Mouse (Mus musculus): ENCODE results near the gene Ccnf. TPM values are rescaled to one million over a fixed set of nuclear protein-coding genes. Genes with fewer than 3 reads are reported as not detected.

Gene Ccnf
- polyA plus RNA-seq, 1 experiment from 2014 or later = 2.8 TPM

DNA sequence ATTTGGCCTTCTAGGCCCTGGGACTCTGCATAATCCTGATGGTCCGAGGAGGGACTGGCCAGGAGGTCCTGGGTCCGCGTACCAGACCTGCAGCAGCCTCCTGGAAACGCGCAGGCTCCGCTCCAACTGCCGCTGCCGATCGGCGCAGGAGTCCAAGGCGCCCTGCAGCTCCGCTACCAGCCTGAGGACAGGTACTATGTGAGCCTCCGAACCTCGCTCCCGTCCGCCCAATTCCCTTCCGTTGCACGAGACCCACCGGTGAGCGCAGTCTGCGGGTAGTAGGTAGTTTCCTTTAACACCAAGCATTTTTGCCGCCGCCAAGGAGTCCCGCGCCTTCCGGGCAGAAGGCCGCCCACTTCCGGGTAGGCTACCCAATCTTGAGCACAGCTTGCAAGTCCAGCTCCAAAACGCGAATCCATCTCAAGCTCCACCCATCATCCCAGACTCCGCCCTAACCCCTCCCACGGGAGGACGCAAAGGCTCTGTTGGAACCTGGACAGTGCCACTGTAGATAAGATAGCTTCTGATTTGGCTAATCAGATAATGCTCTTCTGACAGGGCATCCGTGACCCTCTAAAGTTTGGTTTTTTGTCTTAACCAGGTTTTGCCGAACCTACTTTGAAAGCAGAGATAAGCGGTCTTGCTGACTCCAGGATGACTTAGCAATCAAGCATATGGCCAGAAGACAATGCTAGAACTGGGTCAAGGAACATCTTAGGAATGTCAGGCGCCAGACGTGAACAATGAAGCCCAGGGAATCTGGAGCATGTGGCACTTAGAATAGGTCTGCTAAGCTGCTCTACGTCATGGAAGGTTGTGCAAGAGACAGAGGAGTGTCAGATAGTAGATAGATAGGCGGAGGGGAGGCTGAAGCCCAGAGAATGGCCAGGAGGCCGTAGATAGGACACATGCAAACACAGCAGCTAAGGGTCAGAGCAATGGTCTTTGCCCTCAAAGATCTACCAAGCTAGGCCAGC, 30.6 kb downstream of the Ccnf start, which contains the start of gene Tedc2:
Gene Tedc2 (minus strand): TSS at position 417 of the 977 bp plus-strand sequence.
- Histone ChIP-seq H3K4me3 (ENCODE audit: low read depth, low read length) (peak within 1 kb of the TSS; percentile 74), H3K9me3 (ENCODE audit: low read length) (no peaks in the 10 kb centered on the region), H3K27me3 (replicated peaks; ENCODE audit: insufficient read depth, low read length) (no peaks in the 10 kb centered on the region), H3K27ac (ENCODE audit: low read length) (peak within 1 kb of the TSS; percentile 68), H3K36me3 (ENCODE audit: insufficient read depth, low read length) (0 out of 2 replicates have a peak, but pooled peaks cover 4% of the 10 kb centered on the region), H3K4me2 (replicated peaks; ENCODE audit: low read depth, low read length) (peak within 1 kb of the TSS; percentile 89), H3K4me1 (ENCODE audit: insufficient read depth, low read depth, low read length) (peaks cover 4% of the 10 kb centered on the region; the same call in 1 of the 2 replicates), H3K9ac (replicated peaks; ENCODE audit: low read depth) (peak within 1 kb of the TSS; percentile 52)
- 3% methylated on average over 40 of the region's 41 CpGs for WGBS
- peak; percentile 96 for ATAC-seq
- TF ChIP-seq EP300 (IDR thresholded peaks at IDR 0.05) = peak; percentile 33; the same call in 1 of the 2 replicates
- TF ChIP-seq CTCF (IDR thresholded peaks at IDR 0.05) = no peak
- DNase-seq (ENCODE audit: low spot score) = peak; percentile 96

GRCm38 (mm10) chr17:24216836-24217235, 34.4 kb downstream of the Ccnf start:
- Histone ChIP-seq H3K36me3 (ENCODE audit: insufficient read depth, low read length) (peaks cover 10% of the 10 kb centered on the region; the same call in 1 of the 2 replicates), H3K4me2 (replicated peaks; ENCODE audit: low read depth, low read length) (no peak overlapping the region), H3K4me1 (ENCODE audit: insufficient read depth, low read depth, low read length) (peaks cover 9% of the 10 kb centered on the region), H3K9me3 (ENCODE audit: low read length) (no peaks in the 10 kb centered on the region), H3K27me3 (replicated peaks; ENCODE audit: insufficient read depth, low read length) (no peaks in the 10 kb centered on the region), H3K4me3 (ENCODE audit: low read depth, low read length) (no peak overlapping the region), H3K9ac (replicated peaks; ENCODE audit: low read depth) (no peak overlapping the region), H3K27ac (ENCODE audit: low read length) (no peak overlapping the region)
- WGBS = 77% methylated on average over 4 of the region's 4 CpGs
- TF ChIP-seq CTCF (IDR thresholded peaks at IDR 0.05) = no peak
- TF ChIP-seq EP300 (IDR thresholded peaks at IDR 0.05) = no peak
- ATAC-seq (no peak), DNase-seq (ENCODE audit: low spot score) (no peak)

DNA sequence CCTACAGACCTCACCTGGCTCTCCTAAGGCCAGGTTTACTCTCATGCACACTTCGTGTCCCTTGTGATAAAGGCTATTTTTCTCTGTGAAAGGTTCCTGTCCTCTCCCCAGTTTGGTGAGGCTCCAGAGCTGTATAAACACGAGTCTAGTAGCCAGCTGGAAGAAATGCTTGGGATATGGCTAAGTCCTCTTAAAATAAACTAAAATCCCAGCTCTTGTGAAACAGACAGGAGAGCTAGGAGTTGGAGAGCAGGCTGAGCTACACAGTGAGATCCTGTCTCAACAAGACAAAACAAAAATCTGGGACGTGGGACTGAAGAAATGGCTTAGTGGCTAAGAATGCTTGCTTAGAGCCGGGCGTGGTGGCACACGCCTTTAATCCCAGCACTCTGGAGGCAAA, 38.1 kb downstream of the Ccnf start:
- peak; percentile 5; the same call in 1 of the 2 replicates for ATAC-seq
- no peak for TF ChIP-seq EP300 (IDR thresholded peaks at IDR 0.05)
- TF ChIP-seq CTCF (IDR thresholded peaks at IDR 0.05) = no peak
- Histone ChIP-seq H3K9ac (replicated peaks; ENCODE audit: low read depth) (no peak overlapping the region), H3K4me2 (replicated peaks; ENCODE audit: low read depth, low read length) (no peak overlapping the region), H3K4me1 (ENCODE audit: insufficient read depth, low read depth, low read length) (peaks cover 21% of the 10 kb centered on the region), H3K36me3 (ENCODE audit: insufficient read depth, low read length) (peaks cover 10% of the 10 kb centered on the region; the same call in 1 of the 2 replicates), H3K9me3 (ENCODE audit: low read length) (no peaks in the 10 kb centered on the region), H3K27ac (ENCODE audit: low read length) (0 out of 2 replicates have a peak overlapping the region, but pooled peaks have one; percentile 16), H3K4me3 (ENCODE audit: low read depth, low read length) (no peak overlapping the region), H3K27me3 (replicated peaks; ENCODE audit: insufficient read depth, low read length) (0 out of 2 replicates have a peak, but pooled peaks cover 3% of the 10 kb centered on the region)
- 46% methylated on average over 6 of the region's 6 CpGs for whole genome bisulfite sequencing
- peak; percentile 67 for DNase-seq (ENCODE audit: low spot score)

DNA sequence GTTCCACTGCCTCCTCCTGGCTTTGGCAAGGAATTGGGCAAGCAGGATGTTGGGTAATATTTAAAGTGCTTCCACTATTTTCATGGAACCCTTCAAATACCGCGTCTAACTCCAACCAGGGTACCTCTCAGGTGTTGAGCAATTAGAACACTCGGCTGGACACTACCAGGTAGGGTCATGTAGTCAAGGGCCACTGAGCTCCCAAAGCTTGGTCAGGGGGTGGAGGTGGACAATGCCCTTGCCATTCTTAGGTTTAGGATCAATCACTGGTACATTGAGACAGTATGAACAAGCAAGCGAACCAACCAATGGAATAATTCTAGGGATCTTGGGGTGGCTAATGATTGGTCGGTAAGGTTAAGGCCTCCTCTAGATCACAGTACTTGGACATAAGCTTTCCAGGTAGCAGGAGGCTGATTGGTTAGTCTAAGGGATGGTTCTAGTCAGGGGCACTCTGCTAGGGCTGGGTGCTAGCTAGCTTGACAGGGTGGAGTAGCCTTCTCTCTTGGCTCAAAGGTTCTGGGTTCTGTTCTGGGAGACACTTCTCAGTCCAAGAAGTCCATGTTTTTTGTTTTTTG, 38.8 kb downstream of the Ccnf start:
- Histone ChIP-seq H3K36me3 (ENCODE audit: insufficient read depth, low read length) (peaks cover 10% of the 10 kb centered on the region; the same call in 1 of the 2 replicates), H3K27ac (ENCODE audit: low read length) (peak overlapping the region; percentile 16), H3K4me2 (replicated peaks; ENCODE audit: low read depth, low read length) (peak overlapping the region; percentile 78), H3K9me3 (ENCODE audit: low read length) (no peaks in the 10 kb centered on the region), H3K4me1 (ENCODE audit: insufficient read depth, low read depth, low read length) (peaks cover 21% of the 10 kb centered on the region), H3K27me3 (replicated peaks; ENCODE audit: insufficient read depth, low read length) (0 out of 2 replicates have a peak, but pooled peaks cover 5% of the 10 kb centered on the region), H3K9ac (replicated peaks; ENCODE audit: low read depth) (no peak overlapping the region), H3K4me3 (ENCODE audit: low read depth, low read length) (0 out of 2 replicates have a peak overlapping the region, but pooled peaks have one; percentile 35)
- TF ChIP-seq CTCF (IDR thresholded peaks at IDR 0.05) = peak; percentile 55
- no peak for TF ChIP-seq EP300 (IDR thresholded peaks at IDR 0.05)
- 29% methylated on average over 5 of the region's 5 CpGs for WGBS
- ATAC-seq (no peak), DNase-seq (ENCODE audit: low spot score) (peak; percentile 91)

- Histone ChIP-seq H3K9ac (replicated peaks; ENCODE audit: low read depth) (peak overlapping the region; percentile 36; the same call in 1 of the 2 replicates), H3K27ac (ENCODE audit: low read length) (peak overlapping the region; percentile 73), H3K27me3 (replicated peaks; ENCODE audit: insufficient read depth, low read length) (0 out of 2 replicates have a peak, but pooled peaks cover 11% of the 10 kb centered on the region), H3K9me3 (ENCODE audit: low read length) (no peaks in the 10 kb centered on the region), H3K4me2 (replicated peaks; ENCODE audit: low read depth, low read length) (peak overlapping the region; percentile 78), H3K4me3 (ENCODE audit: low read depth, low read length) (peak overlapping the region; percentile 35), H3K36me3 (ENCODE audit: insufficient read depth, low read length) (peaks cover 10% of the 10 kb centered on the region; the same call in 1 of the 2 replicates), H3K4me1 (ENCODE audit: insufficient read depth, low read depth, low read length) (peaks cover 22% of the 10 kb centered on the region)
- 4% methylated on average over 37 of the region's 37 CpGs for WGBS
- ATAC-seq (peak; percentile 75), DNase-seq (ENCODE audit: low spot score) (peak; percentile 46)
- no peak for TF ChIP-seq EP300 (IDR thresholded peaks at IDR 0.05)
- TF ChIP-seq CTCF (IDR thresholded peaks at IDR 0.05) = no peak
These were observed 39.4 kb downstream of the Ccnf start for GRCm38 (mm10) chr17:24211631-24212440.
